Mouse (Mus musculus) spleen, adult 2 months (tissue): ENCODE measurements around the gene Ptpn12. TPM values are rescaled to one million over a fixed set of nuclear protein-coding genes. Genes with fewer than 3 reads are reported as not detected.

Experiments
- DNase-seq, 2 experiments: peaks; one replicate each; pipeline versions ENCODE4 v3.0.0 to v3.0.0-alpha.2; 2012 to 2021; ENCODE audit warnings: low spot score in 2 of 2, low read depth in 1 of 2
- H3K27ac ChIP-seq: fragments of 200-500 bp; 2 replicates; pipeline ENCODE4 v1.5.1; 2012; ENCODE audit warnings: low read length, inconsistent platforms; ENCODE audit not compliant: insufficient read depth
- H3K27me3 ChIP-seq: fragments of 200-500 bp; 2 replicates; pipeline ENCODE4 v1.6.1; 2012; ENCODE audit warnings: mild to moderate bottlenecking, moderate library complexity, low read length, inconsistent platforms; ENCODE audit not compliant: control insufficient read depth, insufficient read depth
- H3K36me3 ChIP-seq: fragments of 200-500 bp; 2 replicates; pipeline ENCODE4 v1.6.1; 2012; ENCODE audit warnings: mild to moderate bottlenecking, low read length, inconsistent platforms; ENCODE audit not compliant: control insufficient read depth, insufficient read depth
- H3K4me1 ChIP-seq: fragments of 200-500 bp; 2 replicates; pipeline ENCODE4 v1.6.1; 2011; ENCODE audit warnings: inconsistent platforms; ENCODE audit not compliant: control insufficient read depth, insufficient read depth, insufficient read length
- H3K4me3 ChIP-seq: fragments of 200-500 bp; 2 replicates; pipeline ENCODE4 v1.5.1; 2011; ENCODE audit warnings: mild to moderate bottlenecking, inconsistent platforms; ENCODE audit not compliant: insufficient read depth, insufficient read length; ENCODE audit errors: extremely low read depth
- CTCF ChIP-seq: fragments of 200-500 bp; IDR thresholded peaks from 2 replicates; pipeline ENCODE4 v1.5.1; 2011; ENCODE audit warnings: mild to moderate bottlenecking, inconsistent platforms; ENCODE audit not compliant: insufficient read depth, insufficient read length, insufficient replicate concordance; ENCODE audit errors: extremely low read depth
- POLR2A ChIP-seq: fragments of 200-500 bp; IDR thresholded peaks from 2 replicates; pipeline ENCODE4 v1.6.1; 2011; ENCODE audit warnings: low read depth, low read length, inconsistent platforms
- WGBS: fragments of 180-500 bp; shearing (Covaris S2); methylation state at CpG from one replicate; pipeline ENCODE4 v1.1.7; 2018; 5-methylcytosine and 5-hydroxymethylcytosine counted together
- polyA plus RNA-seq: library from polyadenylated mRNA; depleted of rRNA; stranded (reverse); fragments of >200 nt; gene quantifications from 2 replicates; pipeline ENCODE4 v1.2.3, GENCODE M21; 2012

The Ptpn12 gene
- polyA plus RNA-seq, 1 experiment = 23.2 TPM

DNA sequence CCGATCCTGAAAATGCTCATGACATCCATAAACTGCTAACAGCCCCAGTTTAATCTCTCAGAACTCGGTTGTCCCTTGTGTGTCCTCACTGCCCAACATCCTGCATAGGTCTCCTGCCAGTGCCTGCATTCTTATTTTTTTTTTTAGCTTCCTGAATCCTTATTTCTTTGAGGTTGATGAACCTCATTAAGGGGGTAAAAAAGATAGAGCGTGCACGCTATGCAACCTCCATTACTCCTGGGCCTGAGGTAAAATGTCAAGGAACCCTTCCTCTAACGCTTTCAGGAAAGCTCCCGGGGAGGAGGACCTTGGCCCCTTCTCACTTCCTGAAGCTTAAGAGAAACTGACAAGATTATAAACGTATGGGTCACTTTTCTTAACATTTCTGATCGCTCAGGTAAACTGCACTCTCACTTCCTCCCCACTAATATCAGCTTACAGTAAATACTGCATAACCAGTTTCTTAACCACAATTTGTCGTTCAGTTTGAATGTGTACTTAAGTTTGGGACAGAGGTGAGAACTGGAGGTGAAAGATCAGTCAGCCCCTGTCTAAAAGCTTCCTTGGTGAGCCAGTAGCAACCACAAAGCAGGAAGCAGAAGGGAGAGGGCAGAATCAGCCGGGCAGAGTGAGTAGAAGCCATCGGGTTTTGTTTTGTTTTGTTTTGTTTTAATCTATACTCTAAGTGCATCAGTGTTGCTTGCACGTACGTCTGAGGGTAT, 100.4 kb downstream of the Ptpn12 start:
- Histone ChIP-seq H3K4me1 (peaks cover 19% of the 10 kb centered on the region), H3K27ac (peak overlapping the region; percentile 79), H3K27me3 (no peaks in the 10 kb centered on the region), H3K4me3 (peak overlapping the region; percentile 6; the same call in 1 of the 2 replicates), H3K36me3 (no peaks in the 10 kb centered on the region)
- WGBS = 8% methylated on average over 13 of the region's 13 CpGs
- TF ChIP-seq CTCF = no peak
- TF ChIP-seq POLR2A = no peak
- DNase-seq = peak in 1 of 2 experiments; percentile 39

DNA sequence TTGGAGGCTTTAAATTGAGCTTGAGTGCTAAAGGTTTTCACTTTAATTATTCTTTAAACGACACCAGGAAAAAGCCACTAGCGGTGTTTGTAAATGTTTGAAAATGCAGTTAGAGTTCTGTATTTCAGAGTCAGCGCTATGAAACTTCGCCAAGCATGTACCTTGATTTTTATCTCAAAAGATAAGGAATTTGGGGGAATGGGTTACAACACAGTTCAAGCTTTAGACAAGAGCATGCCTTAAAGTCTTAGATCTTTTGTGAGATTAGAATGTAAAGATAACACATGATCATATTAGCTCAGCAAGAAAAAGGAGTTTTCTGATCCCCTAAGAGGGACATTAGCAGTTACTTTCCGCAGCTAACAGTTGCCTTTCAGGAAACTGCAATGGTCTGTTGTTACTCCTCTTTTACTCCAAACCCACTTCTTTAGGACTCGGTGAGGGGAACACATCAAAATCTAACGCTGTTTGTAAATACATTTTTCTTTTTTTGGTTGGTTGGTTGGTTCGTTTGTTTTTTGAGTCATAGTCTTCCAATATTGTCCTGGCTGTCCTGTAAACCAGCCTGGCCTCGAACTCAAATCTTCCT, 103.3 kb downstream of the Ptpn12 start:
- Histone ChIP-seq H3K36me3 (no peaks in the 10 kb centered on the region), H3K27ac (peak overlapping the region; percentile 91; the same call in 1 of the 2 replicates), H3K27me3 (no peaks in the 10 kb centered on the region), H3K4me1 (peaks cover 21% of the 10 kb centered on the region), H3K4me3 (peak overlapping the region; percentile 93)
- no peak for DNase-seq
- no peak for TF ChIP-seq POLR2A
- TF ChIP-seq CTCF = no peak
- WGBS = 4% methylated on average over 9 of the region's 9 CpGs

DNA sequence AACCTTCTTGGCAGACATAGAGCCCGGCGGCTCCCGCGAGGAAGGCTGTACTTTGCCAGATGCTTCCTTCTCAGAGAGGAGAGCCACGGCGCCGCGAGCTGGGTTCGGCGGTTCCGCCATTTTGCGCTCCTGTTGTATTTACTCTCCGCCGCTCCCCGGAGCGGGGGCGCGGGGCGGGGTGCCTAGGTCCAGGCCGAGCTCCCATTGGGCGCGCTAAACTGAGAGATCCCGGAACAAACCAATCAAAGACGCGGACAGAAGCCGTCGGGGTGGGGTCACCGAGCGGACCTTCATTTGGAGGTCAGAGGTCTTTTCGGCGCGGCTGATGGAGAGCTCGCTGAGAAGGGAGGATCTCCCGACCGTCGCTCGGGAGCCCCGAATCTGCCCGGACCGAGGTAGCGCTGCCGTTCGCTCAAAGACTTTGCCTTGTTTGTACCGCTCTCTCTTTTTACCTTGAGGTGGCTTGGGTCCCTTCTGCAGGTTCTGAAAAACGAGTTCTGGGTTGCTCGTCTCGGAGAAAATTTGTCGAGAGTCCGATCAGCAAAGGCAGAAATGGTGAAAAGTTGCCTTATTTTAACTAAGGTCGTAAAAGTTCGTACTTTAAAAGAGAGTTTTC, 103.9 kb downstream of the Ptpn12 start:
- peaks cover 26% of the 10 kb centered on the region for H3K4me1 ChIP-seq
- WGBS = under 1% methylated on average over 51 of the region's 51 CpGs
- TF ChIP-seq CTCF (no peak; the same call in 1 of the 2 replicates), POLR2A (peak; percentile 57)

DNA sequence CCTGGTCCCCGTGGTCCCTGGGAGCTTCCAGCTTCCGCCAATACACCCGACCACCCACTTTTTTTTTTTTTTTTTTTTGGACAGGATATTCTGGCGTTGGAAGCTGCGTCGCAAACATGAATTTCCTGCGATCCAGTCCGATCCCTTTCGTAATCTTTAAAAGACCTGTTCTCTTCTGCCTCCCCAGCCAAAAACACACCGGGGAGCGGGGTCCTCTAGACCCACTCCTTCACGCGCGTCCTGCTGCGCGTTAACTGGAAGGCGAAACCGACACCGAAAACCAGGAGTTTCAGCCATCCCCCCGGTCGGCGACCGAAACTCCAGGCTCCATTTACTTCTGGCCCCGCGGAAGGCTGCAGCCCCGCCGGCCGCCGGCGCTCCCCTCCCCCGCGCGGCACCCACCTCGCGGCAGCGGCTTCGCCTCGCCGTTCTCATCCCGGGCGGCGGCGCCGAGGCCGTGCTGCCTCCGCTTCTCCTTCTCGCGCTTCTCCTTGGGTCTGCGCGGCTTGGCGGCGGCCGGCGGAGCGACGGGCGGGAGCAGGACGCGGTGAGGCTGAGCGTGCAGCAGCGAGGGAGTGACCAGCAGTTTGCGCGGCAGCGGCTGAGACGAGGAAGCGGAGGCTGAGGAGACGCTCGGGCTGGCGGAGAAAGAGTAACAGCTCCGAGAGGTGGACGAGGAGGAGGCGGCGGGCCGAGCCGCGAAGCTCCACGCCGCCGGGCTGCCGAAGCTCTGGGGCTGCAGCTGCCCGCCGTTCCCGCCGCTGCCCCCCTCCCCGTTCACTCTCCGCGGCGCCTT, 104.7 kb downstream of the Ptpn12 start:
- TF ChIP-seq POLR2A (no peak), CTCF (no peak)
- H3K4me1 ChIP-seq = peaks cover 26% of the 10 kb centered on the region
- DNase-seq = peak in 1 of 2 experiments; percentile 43
- H3K36me3 ChIP-seq = no peaks in the 10 kb centered on the region
- peak overlapping the region; percentile 97 for H3K27ac ChIP-seq
- H3K4me3 ChIP-seq = peak overlapping the region; percentile 89
- under 1% methylated on average over 85 of the region's 88 CpGs for WGBS
- H3K27me3 ChIP-seq = no peaks in the 10 kb centered on the region

More for the DNA sequence above, 103.9 kb downstream of the Ptpn12 start:
- DNase-seq = peak; percentile 90 to 96
- peak overlapping the region; percentile 97 for H3K27ac ChIP-seq
- peak overlapping the region; percentile 93 for H3K4me3 ChIP-seq
- no peaks in the 10 kb centered on the region for H3K27me3 ChIP-seq
- no peaks in the 10 kb centered on the region for H3K36me3 ChIP-seq

DNA sequence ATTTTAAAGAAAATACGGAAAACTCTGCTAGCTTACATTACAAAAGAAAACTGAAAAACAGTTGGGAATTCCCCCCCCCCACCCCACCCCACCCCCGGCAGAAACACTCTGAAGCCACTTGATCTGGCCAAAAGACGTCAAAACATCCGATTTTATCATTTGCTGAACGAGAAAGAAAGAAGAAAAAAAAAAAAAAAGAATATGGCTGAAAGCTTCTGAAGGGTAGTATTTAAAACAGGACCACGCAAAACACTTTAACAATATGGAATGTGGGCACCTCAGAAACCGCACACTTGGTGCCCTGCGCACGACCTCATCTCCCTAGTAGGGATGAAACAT, 105.2 kb downstream of the Ptpn12 start:
- Histone ChIP-seq H3K36me3 (no peaks in the 10 kb centered on the region), H3K27me3 (no peaks in the 10 kb centered on the region), H3K27ac (peak overlapping the region; percentile 97), H3K4me1 (peaks cover 26% of the 10 kb centered on the region), H3K4me3 (peak overlapping the region; percentile 89)
- 0% methylated on average over 9 of the region's 9 CpGs for WGBS
- no peak for DNase-seq
- TF ChIP-seq CTCF (no peak), POLR2A (no peak)

DNA sequence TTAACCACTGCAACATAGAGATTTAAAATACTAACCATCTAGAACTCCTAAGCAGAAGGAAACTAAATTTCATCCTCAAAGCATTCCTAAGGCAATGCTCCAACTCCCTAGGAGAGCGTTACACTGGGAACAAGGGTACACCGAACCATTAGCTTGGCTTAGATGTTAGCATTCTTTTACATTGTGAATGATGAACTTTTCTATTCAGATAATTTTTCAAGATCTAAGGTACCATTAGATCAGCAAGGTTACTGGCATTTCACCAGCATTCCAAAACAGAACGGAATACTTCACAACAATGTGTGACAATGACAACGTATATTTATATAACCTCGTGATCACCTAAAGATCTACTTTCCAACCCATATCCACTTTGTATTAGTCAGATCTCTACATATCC, 105.6 kb downstream of the Ptpn12 start:
- TF ChIP-seq POLR2A (no peak), CTCF (no peak)
- Histone ChIP-seq H3K27ac (no peak overlapping the region), H3K4me1 (peaks cover 28% of the 10 kb centered on the region), H3K36me3 (no peaks in the 10 kb centered on the region), H3K4me3 (peak overlapping the region; percentile 25; the same call in 1 of the 2 replicates), H3K27me3 (no peaks in the 10 kb centered on the region)
- no peak for DNase-seq
- WGBS = 5% methylated on average over 5 of the region's 5 CpGs
